Mouse (Mus musculus) monocyte, adult 5-6 weeks (primary cell): ENCODE results near the gene Nr1d2. TPM values are rescaled to one million over a fixed set of nuclear protein-coding genes. Genes with fewer than 3 reads are reported as not detected.
"Not testable (repeated sequence)": the region's sequence is repeated elsewhere in the genome, so short reads cannot be mapped to it uniquely, and the experiment has no call there.

Experiments
- ATAC-seq: fragments of 153-309, 156-312 bp; replicated peaks from 2 replicates; pipeline ENCODE4 v1.8.0; 2017; ENCODE audit warnings: mild to moderate bottlenecking; ENCODE audit not compliant: low TSS enrichment, insufficient number of reproducible peaks, severe bottlenecking, poor library complexity, low FRiP score
- total RNA-seq: library from RNA; stranded (forward); fragments of 200-1000, 200-491, 200-594 nt; gene quantifications from 3 replicates; pipeline ENCODE4 v1.2.3, GENCODE M21; 2017

The Nr1d2 gene
- total RNA-seq, 1 experiment from 2014 or later: 76.6 TPM

GRCm38 (mm10) chr14:18233981-18234960 is 4.7 kb downstream of the Nr1d2 start:
- ATAC-seq: peak; percentile 44

- ATAC-seq: no peak
Measured at GRCm38 (mm10) chr14:18233076-18233475, 5.9 kb downstream of the Nr1d2 start.

GRCm38 (mm10) chr14:18231866-18232265 is 7.1 kb downstream of the Nr1d2 start:
- ATAC-seq: not testable (repeated sequence)

- not testable (repeated sequence) for ATAC-seq
Measured at GRCm38 (mm10) chr14:18229751-18230150, 9.2 kb downstream of the Nr1d2 start.

- ATAC-seq: not testable (repeated sequence)
Measured at GRCm38 (mm10) chr14:18226181-18226580, 12.7 kb downstream of the Nr1d2 start.

- ATAC-seq: not testable (repeated sequence)
Measured at GRCm38 (mm10) chr14:18225431-18225830, 13.5 kb downstream of the Nr1d2 start.

- no peak for ATAC-seq
Measured at GRCm38 (mm10) chr14:18221977-18222376, 16.9 kb downstream of the Nr1d2 start.

- no peak for ATAC-seq
Measured at GRCm38 (mm10) chr14:18217158-18217557, 21.8 kb downstream of the Nr1d2 start.

- ATAC-seq: no peak
Measured at GRCm38 (mm10) chr14:18216428-18216827, 22.5 kb downstream of the Nr1d2 start.

GRCm38 (mm10) chr14:18210795-18211194 is 28.1 kb downstream of the Nr1d2 start:
- no peak for ATAC-seq

- ATAC-seq: not testable (repeated sequence)
Measured at GRCm38 (mm10) chr14:18204315-18204714, 34.6 kb downstream of the Nr1d2 start.

GRCm38 (mm10) chr14:18201413-18201812 is 37.5 kb downstream of the Nr1d2 start:
- ATAC-seq: peak; percentile 47; the same call in 1 of the 2 replicates

- ATAC-seq: no peak
Measured at GRCm38 (mm10) chr14:18186883-18187417, 52.0 kb downstream of the Nr1d2 start.

- not testable (repeated sequence) for ATAC-seq
Measured at GRCm38 (mm10) chr14:18177531-18177930, 61.4 kb downstream of the Nr1d2 start.

GRCm38 (mm10) chr14:18167597-18167996 is 71.3 kb downstream of the Nr1d2 start:
- ATAC-seq: no peak

- no peak for ATAC-seq
Measured at GRCm38 (mm10) chr14:18167041-18167440, 71.9 kb downstream of the Nr1d2 start.
